Mouse (Mus musculus) kidney, postnatal 14 days (tissue): Measurements from ENCODE around the gene Bcat2.

ENCODE experiments used
- DNase-seq: peaks from one replicate; pipeline ENCODE4 v3.0.0; 2022; ENCODE audit warnings: mixed read lengths

Gene Bcat2

GRCm38 (mm10) chr7:45550821-45551511 lies 19.0 kb upstream of the Bcat2 start:
- no peak for DNase-seq

DNA sequence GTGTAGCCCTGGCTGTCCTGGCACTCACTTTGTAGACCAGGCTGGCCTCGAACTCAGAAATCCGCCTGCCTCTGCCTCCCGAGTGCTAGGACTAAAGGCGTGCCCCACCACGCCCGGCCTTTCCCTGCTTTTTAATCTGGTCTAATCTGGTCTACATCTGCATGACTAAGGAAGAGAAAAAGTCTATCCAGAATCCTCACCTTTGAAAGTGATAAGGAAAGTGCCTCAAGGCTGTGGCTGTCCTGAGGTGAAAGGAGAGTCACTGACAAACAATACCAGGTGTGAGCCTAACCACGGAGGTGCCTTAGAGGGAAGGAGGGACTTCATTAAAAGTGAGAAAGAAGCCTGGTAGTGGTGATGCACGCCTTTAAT lies 18.5 kb upstream of the Bcat2 start:
- no peak for DNase-seq

- no peak for DNase-seq
Measured at GRCm38 (mm10) chr7:45553519-45553918, 16.4 kb upstream of the Bcat2 start.

GRCm38 (mm10) chr7:45553990-45554389 lies 16.0 kb upstream of the Bcat2 start:
- DNase-seq: no peak

DNA sequence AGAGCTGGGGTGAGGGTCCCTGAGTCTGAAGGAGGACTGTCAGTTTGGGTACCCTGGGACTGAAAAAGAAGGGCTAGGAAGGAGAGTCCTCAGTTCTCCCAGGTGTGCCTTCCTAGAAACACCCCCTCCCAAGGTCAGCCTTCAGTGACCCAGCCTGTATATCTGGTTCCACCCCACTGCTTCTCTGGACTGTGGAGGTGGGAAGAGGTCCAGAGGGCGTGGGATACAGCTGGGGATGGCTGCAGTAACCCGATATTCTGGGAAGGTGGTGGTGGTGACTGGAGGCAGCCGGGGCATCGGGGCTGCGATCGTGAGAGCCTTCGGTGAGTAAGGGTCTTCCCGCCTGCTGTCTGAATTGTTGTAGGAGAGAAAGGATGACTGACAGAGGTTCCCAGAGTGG lies 15.2 kb upstream of the Bcat2 start, which contains the start of gene Hsd17b14:
Gene Hsd17b14, plus strand, starts transcription at position 150 of the 400 bp plus-strand sequence.
- peak; percentile 44 for DNase-seq

- DNase-seq: peak; percentile 86
Measured at GRCm38 (mm10) chr7:45555787-45556186, 14.2 kb upstream of the Bcat2 start.

DNA sequence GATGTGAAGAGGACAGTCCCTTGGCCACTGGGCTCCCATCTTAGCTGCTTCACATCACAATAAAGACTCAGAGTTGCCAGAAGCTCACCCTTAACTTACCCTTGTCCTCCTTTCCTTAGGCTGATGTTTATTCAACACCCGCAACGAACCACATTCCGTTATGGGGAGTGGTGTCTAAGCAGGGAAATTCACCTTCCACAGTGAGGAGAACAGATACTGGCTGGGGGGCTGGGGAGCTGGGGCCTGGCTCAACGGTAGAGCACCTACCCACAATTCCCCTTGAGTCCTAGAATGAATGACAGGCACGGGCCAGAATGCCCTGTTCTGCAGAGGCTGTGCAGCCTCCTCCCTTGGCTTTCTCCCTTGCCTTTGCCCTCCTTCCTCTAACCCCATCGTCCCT lies 11.0 kb upstream of the Bcat2 start:
- DNase-seq: peak; percentile 53

DNA sequence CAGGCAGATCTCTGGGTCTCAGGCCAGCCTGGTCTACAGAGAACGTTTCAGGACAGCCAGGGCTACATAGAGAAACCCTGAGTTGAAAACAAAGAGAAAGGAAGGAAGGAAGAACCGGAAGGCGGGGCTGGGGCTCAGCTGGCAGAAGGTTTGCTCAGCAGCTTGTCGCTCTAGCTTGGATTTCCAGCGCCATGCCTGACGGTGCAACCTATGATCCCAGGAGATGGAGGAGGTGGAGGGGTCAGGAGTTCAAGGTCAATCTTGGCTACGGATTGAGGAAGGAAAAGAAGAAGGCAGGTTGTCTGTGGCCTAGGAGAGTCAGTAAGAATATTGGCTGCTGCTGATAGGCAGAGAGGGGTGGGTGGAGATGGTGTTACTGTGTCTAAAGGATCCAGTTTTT lies 9.7 kb upstream of the Bcat2 start:
- no peak for DNase-seq

- DNase-seq: peak; percentile 86
Measured at GRCm38 (mm10) chr7:45560843-45561623, 8.9 kb upstream of the Bcat2 start.

GRCm38 (mm10) chr7:45561624-45562520 lies 8.1 kb upstream of the Bcat2 start:
- no peak for DNase-seq

DNA sequence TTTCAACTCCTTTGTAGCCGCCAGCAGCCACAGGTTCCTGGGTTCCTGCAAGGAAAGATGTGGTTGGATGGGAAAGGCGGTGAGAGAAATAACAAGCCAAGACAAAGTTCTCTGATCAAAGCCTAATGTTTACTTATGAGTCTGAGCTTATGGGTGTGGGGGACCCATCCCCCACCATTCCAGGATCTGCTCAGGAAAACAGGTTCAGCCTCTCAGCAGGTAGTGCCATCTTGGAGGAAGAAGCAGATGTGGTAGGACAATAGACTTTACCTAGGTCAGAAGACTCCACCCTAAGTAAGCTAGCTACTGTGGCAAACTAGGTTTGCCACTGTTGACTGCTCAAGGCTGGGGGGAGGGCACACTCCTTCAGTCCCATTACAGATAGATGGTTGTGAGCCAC lies 5.1 kb upstream of the Bcat2 start:
- DNase-seq: no peak

- no peak for DNase-seq
Measured at GRCm38 (mm10) chr7:45565446-45565845, 4.5 kb upstream of the Bcat2 start.

DNA sequence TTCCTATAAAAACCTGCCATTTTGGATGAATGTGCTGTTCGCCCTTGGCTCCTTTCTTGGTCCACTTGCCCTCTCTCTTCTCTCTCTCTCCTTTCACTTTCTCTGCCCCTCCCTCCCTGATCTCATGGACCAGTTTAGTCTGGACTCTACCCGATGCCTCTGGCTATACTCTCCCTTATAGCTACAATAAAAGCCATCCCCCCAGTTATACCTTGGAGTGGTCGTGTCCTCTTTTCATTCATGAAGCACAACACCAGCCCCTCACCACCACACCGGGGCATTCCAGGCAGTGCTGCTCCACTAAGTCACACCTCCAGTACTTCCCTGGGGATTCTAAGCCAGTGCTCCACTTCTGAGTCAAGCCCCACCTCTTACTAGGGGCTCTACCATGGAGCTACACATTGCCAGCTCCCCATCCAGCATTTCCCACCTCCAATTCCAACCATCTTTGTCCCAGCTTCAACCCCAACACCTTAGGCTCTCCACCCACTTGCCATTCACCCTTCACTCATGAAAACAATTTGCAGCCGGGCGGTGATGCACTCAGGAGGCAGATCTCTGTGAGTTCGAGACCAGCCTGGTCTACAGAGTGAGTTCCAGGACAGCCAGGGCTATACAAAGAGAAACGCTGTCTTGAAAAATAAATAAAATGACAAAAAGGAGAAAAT lies 2.7 kb upstream of the Bcat2 start:
- no peak for DNase-seq

DNA sequence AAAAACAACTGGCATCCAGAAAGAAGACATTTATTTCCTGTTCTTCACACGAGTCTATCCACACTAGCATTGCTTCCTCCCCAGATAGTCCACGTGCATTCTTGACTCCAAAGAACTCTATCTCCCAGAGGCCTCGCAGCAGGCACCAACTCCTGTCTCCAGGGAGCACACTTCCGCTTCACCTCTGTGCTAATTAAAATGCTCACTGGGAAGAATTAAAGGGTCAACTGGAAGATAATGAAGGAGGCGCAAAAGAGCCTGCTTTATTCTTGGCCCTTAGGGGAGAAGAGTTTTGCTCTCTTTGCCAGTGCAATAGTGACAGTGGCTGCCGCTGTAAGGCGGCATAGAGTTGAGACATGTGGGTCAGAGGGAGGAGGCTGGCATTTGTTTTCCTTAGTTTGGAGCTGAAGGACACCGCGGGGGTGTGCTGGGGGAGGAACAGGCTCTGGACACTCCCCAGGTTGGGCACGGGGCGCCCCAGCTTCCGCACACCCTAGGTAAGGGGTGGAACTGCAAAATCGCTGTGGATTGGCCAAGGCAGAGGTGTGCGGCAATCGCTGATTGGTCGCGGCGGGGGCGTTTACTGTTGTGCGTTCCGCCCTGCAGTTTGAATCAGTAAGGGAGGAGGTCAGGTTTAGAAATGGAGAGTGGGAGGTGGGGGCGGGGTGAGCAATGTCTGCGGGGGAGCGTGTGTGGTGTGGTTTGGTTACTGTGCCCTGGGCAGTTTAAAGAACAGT lies 2.0 kb upstream of the Bcat2 start:
- peak; percentile 96 for DNase-seq

DNA sequence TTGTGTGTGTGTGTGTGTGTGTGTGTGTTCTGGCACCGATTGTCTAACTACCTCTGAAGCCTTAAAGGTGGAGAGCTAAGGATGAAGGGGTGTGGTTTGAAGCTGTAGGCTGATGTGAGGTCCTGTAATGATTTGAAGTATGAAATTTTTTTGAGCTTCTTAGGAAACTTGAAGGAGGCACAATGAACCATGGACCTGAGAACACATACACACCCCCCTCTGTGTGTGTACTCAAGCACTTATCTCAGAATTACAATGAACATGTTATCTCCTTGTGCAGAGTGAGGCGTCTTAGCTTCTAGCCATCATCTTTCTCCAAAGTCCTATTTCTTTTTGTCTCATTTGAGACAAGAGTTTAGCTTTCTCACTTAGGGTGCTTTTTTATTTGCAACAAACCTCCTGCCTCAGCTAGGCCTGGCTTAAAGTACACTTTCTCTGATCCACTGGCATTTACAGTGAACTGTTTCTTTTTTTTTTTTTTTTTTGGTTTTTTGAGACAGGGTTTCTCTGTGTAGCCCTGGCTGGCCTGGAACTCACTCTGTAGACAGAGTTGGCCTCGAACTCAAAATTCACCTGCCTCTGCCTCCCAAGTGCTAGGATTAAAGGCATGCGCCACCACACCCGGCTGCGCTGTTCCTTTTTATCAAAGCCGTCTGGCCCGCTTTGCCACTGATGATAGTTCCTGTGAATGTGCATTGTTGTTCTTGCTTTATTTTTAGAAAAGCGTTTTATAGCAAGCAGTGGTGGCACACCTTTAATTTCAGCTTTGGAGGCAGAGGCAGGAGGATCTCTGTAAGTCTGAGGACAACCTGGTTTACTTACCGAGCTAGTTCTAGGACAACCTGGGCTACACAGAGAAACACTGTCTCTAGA lies 1.1 kb upstream of the Bcat2 start:
- DNase-seq: no peak

DNA sequence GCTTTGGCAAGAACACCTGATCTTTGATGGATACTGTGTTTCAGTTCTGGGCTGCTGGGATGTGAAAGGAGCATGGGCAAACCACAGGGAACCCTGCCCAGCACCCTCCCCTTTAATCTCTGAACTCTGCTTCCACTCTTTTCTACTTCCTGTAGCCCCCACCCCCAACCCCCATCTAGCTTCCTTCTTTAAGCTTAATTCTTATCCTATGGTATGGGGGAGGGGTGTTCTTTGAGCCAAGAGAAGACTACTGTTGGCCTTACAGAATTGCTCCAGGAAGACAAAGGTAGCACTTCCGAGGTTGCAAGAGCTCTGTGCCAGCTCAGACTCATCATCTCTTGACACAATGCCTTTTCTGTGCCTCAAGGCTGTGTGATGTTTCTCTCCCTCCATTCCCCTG lies 2.0 kb downstream of the Bcat2 start:
- DNase-seq: no peak

- DNase-seq: no peak
Measured at GRCm38 (mm10) chr7:45573954-45574353, 4.0 kb downstream of the Bcat2 start.

DNA sequence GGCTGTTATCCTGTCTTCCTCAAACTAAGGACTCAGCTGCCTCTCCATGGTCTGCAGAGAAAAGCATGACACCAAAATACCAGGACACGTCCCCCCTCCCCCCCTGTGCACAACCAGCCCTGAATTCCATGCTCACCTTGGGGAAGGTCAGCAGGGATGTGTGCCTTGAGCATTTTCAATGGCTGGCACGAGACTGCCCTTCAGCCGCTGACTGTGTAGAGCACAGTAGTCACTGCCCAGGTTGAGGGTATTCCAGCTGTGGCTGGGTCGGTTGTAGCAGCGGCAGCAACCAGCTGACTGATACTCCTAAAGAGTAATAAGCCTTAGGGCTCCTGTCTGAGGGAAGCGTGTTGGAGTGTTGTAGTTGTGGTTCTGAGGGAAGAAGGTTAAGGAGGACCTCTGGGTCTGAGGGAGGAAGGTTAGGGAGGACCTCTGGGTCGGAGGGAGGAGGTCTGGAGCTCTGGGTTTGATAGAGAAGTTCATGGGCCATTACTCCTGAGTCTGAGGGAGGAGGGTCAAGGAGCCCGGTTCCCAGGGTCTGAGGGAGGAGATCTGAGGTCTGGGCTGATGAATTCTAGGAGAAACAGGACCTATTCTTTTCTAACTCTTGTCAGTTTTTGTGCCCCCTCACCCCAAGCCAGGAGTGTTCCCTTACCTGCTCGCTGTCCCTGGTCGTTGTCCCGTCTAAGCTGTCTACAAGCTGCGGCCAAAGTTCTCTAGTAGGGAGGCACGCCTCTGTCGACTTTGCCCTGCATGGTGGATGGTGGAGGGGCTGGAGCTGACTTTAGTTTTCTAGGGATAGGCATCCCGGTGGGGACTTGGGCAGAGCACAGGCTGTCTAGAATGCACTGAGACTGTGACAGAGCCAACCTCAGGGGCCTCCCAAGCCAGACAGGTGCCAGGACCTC lies 4.8 kb downstream of the Bcat2 start:
- DNase-seq: peak; percentile 80

GRCm38 (mm10) chr7:45585923-45586322 lies 16.0 kb downstream of the Bcat2 start:
- no peak for DNase-seq
